Mouse (Mus musculus): ENCODE data around the gene Cd83.

Gene Cd83

DNA sequence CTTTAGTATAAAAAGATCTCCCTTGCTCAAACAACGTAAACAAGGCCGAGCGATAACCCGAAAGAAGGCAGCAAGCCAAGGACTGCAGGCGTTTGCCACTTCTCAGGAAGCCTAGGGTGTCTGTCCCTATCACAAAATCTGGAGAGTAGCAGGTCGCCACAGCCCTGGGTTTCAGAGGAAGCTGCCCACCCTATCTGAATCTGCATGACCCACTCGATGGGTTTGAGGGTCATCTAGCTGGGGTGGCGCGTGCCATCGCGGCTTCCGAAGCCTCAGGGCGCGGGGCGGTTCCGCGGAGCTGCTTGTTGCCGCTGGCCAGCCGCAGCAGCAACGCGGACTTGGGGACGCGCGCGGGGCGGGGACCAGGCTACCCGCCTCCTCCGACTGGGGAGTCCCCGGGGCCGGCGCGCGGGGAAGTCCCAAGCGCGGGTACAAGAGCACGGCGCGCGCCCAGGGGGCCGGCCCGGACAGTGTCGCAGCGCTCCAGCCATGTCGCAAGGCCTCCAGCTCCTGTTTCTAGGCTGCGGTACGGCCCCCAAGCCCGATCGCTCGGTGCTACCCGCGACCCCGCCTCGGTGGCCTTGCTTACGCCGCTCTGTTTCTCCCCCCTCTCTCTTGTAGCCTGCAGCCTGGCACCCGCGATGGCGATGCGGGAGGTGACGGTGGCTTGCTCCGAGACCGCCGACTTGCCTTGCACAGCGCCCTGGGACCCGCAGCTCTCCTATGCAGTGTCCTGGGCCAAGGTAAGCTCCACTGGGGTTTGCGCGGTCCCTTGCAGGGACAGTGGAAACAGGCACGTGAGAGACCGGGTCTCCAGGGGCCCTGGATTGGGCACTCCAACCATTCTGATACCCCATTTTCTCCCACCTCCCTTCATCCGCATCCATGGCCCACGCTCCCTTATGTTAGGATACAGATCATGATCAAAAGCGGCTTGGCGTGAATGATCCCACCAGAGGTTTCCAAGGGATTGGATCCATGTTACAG lies at the start of gene Cd83:
Gene Cd83 (plus strand): TSS at position 51 of the 987 bp plus-strand sequence.
- peak; percentile 92 to 94 for DNase-seq

DNA sequence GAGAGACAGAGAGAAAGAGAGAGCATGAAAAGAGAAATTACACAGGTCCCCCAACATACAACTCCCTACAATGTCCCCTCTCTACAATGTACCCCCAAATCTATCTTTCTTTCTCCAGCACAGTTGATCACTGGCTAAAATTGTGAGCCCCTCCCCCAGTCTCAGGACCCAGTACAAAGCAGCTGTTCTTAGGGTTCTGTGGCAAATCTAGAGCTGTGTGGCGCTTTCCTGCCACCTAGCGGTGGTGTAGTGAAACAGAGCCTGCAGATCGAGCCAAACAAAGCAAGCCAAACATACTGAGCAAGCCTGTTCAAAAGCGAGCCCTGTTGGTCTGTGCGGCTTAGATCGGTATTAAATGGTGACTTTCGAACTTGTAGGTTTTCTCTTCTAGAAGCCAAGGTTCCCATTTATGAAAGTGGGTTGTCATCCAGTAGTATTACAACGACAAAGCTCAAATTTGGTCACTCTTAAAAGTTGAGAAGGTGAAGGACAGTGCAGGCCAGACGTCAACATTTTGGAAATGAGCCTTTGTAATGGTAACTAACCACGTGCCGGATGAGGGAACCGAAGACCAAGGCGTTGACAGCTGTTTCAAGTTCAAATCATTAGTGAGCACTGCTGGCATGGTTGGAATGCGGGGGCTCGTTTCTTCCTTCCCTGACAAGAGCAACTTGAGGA lies 44.8 kb upstream of the Cd83 start:
- DNase-seq, result peak; percentile 79 to 80

DNA sequence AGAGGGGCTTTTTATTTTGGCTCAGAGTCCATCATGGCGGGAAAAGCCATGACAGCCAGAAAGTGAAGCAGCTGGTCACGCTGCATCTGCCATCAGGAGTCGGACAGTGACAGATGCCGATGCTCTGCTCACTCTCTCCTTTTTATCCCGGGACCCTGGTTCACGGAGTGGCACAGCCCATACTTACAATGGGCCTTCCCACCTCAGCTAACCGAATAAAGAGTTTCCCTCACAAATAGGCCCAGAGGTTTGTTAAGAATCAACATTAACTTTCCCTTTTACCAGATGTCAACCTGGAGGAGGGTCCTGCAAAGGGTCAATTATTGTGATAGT lies 44.3 kb upstream of the Cd83 start:
- no peak for DNase-seq

DNA sequence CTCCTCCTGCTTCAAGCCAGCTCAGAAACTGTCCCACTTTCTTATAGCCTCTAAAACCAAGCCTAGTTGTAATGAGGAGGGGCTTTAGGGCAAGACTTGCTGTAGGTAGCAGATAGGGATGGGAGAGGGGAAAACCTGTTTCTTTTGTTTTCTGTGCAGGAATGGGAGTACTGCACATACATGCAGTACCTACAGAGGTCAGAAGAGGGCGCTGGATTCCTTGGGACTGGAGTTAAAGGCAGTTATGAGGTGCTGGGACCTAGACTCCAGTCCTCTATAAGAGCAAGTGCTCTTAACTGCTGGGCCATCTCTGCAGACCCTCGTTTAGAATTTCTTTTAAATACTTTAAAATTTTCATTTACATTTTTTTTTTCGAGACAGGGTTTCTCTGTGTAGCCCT lies 41.9 kb upstream of the Cd83 start:
- DNase-seq, result no peak

DNA sequence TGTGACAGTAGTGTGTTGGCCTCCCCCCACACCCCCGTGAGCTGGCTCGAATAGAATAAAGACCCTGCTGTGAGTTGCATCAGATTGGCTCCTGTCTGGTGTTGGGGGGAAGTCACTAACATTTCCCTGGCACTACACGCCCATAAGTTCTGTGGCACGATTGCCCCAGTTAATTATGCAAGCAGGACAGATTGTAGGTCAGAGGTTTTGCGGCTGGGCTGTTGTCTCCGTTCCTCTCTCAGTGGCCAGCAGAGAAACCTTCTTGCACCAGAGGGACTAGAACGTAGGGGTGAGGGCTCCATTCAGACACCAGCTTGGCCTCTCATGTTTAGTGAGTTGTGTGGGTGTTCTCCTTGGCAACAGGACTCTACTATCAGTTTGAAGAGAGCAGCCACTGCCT lies 40.3 kb upstream of the Cd83 start:
- DNase-seq, result no peak

DNA sequence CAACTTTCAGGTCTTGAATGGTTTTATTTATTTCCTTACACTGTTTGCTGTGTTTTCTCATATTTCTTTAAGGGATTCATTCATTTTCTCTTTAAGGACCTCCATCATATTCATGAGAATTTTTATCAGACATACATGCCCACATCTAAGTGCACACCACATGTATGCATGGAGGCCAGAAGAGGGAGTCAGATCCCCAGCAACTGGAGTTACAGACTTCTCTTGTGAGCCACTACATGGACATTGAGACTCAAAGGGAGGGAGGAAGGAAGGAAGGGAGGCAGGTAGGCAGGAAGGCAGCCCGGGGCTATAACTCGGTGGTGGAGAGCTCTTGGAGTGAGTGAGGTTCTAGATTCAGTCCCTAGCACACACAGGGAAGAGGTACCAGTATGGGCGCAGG lies 34.3 kb upstream of the Cd83 start:
- DNase-seq, result peak; percentile 59 to 69

DNA sequence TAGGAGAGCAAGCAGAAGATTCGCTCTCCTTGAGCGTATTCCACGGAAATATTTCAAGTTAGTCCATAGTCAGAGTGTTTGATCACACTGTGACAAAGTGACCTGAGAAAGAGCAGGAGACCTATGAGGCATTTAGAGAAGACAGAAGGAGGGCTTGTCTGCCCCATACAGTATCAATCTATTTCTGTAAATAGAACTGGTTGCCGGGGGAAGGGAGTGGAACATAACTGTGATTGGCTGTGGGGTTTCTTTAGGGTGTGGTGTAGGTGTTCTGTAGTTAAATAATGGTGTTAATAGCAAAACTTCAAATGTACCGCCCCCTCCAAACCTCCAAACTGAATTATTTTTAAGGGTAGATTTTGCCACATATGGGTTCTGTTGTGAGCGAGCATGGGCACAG lies 33.6 kb upstream of the Cd83 start:
- DNase-seq, result no peak

DNA sequence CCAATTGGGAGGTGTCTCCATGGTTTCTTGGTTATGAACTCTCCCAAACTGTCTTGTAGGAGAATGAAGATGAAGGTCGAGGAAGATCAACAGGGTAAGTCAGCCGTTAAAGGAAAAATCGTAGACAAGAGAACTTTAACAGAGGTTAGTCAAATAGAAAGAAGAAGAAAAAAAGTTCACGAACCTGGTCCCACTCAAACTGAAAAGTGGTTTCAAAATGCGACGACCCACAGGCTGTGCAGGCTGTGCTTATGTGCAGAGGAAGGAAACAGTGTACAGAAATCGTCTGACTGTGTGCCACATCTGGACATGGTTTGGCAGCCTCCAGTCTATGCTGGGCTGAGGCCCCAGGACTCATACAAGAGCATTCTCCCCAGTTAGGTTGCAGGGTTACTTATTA lies 32.2 kb upstream of the Cd83 start:
- DNase-seq, result peak; percentile 28 to 37

DNA sequence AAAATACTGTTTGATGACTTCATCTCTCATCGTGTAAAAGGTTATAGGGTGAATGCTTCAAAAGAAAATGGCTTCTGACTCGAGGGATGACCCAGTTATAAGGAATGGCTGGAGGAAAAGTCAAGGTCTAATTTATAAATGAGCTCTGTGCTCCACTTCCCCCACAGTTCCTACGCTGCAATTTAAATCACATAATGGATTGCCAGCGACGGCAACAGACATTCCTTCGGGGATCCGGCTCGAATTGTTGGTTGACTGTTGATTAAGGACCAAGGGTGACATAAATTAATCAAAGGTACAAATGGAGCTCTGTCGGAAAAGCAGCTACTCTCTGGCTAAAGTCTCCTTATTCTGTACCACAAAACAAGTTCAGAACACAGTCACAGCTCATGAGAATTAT lies 30.9 kb upstream of the Cd83 start:
- DNase-seq, result no peak

DNA sequence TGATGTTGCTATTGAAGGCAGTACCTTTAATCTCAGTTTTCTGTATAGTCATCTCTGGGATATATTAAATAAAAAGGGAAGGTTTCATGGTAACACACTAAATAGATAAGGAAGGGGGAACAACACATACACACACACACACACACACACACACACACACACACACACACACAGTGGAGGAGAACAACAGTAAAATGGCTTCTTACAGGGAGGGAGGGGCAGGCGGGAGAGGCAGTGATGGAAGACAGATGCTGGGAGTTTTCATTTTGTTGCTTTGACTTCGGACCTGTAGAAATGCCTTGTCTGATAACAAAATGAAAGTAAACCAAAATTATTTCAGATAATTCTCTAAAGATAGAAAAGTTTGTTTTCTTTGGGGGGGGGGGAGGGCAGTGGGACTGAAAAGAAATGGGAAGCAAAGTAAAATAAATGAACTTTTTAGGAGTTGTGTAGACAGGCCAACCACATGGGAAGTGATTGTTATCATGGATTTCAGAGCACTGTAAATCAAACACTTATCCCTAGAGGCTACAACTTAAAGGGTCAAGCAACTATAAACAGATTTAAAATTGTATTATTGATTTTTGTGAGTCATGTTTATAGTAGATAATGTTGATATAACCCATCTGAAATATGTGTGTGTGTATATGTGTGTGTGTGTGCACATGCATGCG lies 30.0 kb upstream of the Cd83 start:
- no peak for DNase-seq

DNA sequence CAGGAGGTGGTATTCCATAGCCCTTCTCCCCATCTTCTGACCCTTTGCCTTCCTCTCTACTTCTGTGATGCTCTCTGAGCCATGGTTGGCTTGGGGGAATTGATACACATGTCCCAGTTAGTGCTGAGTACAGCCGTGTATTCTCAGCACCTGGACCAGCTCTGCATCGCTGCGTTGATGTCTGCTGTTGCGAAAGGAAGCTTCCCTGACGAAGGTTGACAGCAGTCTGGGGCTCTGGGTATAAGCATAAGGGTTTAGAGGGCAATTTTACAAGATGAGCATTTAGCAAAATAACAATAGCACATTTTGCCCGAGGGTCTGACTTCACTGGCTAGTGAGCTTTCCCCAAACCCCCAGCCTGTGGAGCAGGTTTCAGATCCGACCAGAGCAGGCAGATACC lies 29.0 kb upstream of the Cd83 start:
- DNase-seq, result no peak

DNA sequence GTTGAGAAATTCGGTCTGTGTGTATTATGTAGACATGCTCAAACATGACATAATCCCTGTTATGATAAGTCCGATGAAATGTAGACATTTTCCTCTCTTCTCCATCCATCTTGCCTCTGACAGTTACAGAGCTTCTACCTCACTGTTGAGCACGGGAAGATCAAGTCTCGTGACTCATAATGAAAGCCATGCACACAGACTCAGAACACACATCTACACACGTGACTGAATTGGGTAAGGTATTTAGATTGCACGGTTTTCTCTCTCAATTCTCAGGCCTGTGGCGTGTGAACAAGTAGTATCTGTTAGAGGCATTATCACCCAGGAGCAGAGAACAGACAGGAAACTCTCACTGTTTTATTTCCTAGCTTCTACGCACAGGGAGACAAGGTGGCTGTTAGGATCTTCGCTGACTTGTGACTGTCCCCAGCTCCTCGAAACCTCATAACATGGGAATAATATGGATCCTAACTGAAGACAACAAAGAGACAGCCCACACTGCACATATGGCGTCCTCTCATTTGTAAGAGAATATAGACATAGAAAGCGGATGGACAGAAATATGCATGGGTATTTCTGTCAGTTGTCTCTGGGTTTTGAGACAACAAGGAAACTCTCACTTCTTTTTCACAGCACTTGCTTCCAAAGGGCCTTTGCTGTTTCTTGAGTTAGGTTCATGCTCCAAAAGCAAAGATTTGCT lies 23.3 kb upstream of the Cd83 start:
- no peak for DNase-seq

DNA sequence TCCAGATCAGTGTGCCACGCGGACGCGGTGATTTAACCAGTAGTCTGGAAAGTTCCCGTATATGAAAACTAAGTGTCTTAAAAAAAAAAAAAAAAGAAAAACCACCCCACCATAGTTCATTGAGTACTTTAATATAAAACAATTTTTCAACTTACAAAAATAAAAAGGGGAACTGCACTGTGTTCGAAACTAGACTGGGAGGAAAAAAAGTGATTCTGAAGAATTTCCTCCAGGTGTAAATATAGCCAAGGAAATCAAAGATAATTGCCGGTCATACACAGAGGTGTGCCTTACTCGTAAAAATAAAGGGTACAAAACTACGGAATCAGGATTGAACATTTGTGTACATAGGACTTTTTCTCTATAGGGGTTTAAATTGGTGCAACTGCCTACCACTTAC lies 21.7 kb upstream of the Cd83 start:
- peak in 1 of 2 experiments; percentile 49 for DNase-seq

DNA sequence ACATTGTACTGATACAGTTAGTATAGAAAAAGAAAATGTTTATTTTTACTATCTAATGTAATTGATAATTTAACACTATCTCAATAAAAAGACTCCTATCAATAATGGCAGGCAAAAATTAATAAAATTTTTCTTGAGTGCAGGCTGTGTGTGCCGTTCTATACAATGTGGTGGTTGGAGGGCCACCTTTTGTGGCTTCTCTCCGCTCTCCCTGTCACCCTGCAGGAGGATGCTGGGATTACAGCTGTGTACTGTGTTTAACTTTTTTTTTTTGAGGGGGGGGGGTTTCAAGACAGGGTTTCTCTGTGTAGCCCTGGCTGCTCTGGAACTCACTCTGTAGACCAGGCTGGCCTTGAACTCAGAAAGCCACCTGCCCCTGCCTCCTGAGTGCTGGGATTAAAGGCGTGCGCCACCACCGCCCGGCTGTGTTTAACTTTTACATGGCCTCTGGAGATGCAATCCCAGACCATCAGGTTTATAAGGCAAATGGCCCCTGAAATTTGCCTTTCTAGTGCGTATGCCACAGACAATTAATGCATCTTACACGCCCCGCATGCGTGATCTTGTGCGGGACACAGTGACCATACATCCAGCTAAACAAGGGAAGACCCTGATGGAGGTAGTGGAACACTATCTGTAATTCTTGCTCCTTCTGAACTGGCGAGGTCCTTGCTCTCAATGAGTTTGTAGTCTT lies 21.1 kb upstream of the Cd83 start:
- DNase-seq, result peak; percentile 57 to 62

DNA sequence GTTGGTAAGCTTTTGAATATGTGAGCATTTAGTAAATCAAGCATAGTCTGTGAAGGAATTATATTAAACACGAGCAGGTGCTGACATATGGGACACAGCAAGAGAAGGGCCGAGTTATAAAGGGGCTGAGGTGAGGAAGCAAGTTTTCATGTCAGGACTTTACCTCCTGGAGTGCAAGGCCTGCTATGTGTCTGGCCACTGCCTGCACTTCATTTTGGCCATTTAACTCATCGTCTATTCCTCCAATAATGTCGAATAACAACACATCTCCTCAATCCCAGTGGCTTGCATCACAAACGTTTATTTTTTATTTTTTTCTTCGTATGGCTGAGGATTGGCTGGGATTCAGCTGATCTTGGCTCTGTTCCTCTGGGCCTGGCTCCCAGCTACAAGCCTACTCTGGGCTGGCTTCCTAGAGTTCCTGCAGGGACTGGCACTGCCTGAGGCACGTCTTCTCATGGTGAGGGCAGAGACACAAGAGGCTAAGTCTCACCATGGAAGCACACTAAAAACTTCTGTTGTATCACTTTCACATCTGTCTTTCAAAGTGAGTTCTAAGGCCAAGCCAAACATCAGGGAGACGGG lies 20.5 kb upstream of the Cd83 start:
- DNase-seq, result no peak

DNA sequence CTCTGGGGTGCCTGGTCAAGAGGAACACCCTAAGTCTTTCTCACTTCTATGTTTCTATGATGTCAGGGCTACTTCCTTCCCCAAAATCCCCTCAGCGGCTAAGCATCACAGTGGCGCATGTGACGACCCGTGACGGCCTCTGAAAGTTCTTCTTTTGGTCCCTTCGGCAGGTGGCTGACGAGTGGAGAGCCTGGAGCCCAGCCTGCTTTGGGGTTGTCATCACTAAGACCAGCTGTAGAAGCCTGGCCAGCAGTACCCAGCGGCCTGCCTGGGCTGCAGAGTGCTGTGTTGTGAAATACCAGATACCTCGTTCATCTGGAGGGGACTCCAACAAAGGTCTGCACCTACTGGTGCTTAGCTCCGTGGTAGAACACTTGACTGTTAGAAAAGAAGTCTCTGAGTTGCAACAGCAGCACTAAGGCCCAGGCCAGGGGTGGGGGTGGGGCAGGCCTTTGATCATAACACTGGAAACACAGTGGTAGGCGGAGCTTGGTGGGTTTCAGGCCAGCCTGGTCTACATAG lies 19.2 kb upstream of the Cd83 start:
- DNase-seq, result peak; percentile 92 to 94

DNA sequence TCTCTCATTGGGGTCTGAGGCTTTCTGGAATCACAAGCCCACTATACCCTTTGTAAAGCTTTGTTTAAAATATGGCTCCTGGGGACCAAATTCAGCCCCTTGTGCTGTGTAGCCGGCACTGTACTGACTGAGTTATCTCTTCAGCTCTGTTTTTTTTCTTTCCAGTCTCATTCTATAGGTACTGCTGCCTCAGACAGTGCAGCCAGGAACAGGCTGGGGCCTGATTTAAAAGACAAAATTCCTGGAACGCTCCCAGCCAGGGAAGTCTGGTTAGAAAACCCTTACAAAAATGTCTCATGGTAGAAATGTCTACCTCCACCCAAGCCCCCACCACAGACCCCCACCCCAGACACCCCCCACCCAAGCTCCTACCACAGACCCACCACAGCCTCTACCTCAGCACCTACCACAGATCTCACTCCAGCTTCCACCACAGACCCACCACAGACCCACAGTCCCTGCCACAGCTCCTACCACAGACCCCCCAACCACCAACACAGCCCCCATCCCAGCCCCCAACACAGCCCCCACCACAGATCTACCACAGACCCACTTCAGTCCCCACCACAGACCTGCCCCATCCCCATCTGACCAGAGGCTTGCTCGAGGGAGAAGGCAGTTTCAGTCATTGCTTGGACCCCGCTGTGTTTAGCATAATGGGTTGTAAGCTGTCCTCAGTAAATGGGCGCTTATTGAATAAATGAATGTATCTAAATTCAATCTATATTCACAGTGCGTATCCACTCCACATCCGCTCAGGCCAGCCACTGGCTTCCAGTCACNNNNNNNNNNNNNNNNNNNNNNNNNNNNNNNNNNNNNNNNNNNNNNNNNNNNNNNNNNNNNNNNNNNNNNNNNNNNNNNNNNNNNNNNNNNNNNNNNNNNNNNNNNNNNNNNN lies 17.5 kb upstream of the Cd83 start:
- peak; percentile 57 to 60 for DNase-seq

DNA sequence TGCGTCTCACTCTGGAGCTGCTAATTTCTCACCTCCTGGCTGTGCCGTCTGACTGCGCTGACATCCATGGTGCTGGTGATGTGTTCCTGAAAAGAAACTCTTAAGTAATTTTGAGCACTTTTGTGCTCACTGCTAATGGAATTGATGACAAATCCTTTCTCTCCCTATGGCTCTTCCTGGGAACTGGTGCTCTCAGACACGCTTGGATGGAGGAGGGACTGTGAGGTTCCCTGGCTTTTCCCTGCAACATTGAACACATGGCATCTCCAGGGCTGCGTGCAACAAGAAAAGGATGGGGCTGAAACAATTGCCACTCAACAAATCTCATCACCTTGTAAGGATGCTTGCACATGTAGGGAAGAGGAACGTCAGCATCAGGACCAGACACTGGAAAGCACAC lies 11.6 kb upstream of the Cd83 start:
- DNase-seq, result no peak

DNA sequence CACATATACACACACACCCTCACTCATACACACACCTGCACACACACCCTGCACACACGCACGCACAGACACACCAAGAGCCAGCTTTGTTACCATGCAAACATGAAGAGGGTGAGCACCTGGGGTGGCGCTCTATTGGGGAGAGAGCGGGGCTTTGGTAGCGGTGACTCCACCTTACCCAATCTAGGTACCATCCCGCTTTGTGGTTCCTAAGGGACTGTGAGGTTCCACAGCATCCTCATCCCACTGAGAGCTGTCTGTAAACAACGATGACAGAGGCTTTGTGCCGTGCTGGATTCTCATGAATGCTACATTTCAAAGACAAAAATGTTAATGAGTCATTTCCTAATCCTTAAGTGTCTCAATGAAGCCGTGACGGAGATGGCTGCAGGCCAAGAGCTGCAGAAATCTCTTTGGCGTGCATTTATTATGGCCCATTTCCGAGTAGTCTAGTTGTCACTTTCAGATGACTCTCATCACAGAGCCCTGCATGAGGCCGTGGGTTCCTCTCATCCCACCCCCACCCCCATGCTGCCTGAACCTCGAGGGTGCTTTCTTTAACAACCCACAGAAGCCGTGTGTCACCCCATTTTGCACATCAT lies 10.5 kb upstream of the Cd83 start:
- no peak for DNase-seq
